Mouse (Mus musculus): ENCODE measurements at regions not wholly inside any gene's neighbourhood (a gene's known extent, or its start where the extent isn't known, plus 50 kb on each side); places are given as distances from the start of the nearest gene placed in this dataset.

DNA sequence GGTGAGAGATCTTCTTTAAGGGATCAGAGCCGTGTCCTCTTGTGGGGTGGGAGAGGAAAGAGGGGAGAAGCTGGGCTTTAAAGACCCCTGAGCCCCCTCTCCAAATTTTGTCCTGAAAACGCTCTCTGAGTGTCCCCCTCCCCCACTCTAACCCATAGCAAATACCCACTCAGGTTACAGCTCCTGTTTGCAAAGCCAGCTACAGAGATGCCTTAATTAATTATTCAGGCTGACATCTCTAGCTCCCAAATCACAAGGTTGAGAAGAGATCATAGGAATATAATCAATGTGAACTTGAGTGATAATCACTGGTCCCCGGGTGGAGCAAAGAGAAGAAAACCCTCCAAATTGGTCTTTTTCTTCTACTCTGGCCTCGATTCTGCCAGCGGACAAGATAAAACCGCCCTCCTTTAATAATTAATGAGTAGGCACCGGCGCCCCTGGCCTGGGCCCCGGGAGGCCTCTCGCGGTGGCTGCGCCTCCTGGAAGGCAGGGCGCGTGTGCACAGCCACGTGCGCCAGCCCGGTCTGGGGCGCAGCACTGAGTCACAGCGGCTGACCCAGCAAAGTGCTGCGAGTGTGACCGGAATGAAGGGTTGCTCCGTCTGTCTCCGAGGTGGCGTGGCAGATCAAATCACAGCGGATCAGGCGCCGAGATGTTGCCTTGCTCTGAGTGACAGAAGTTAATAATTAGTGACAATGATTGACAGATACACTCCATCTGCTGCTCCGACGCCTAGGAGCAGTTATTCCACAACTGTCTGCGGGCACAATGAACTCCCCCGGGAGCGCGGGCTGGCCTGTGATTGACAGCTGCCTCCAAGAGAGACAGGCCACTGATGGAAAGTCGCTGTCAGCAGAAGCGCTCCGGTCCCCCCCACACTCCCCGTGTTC, 72.7 kb upstream of the 4930535I16Rik start:
- DNase-seq (ENCODE audit: low read depth, low spot score): no peak
